Mouse (Mus musculus) brain, embryonic 14.5 days (tissue): ENCODE data around the gene Fndc3a.

ENCODE experiments used
- CTCF ChIP-seq: fragments of 200-500 bp; IDR thresholded peaks from 2 replicates; pipeline ENCODE4 v1.5.1; 2012; ENCODE audit warnings: inconsistent platforms, mild to moderate bottlenecking, moderate library complexity, borderline replicate concordance; ENCODE audit not compliant: insufficient read depth, insufficient read length; ENCODE audit errors: extremely low read depth
- POLR2A ChIP-seq: fragments of 200-500 bp; IDR thresholded peaks from 2 replicates; pipeline ENCODE4 v1.6.1; 2012; ENCODE audit warnings: mild to moderate bottlenecking, inconsistent platforms, borderline replicate concordance; ENCODE audit not compliant: poor library complexity, insufficient read depth, insufficient read length, severe bottlenecking; ENCODE audit errors: extremely low read depth

DNA sequence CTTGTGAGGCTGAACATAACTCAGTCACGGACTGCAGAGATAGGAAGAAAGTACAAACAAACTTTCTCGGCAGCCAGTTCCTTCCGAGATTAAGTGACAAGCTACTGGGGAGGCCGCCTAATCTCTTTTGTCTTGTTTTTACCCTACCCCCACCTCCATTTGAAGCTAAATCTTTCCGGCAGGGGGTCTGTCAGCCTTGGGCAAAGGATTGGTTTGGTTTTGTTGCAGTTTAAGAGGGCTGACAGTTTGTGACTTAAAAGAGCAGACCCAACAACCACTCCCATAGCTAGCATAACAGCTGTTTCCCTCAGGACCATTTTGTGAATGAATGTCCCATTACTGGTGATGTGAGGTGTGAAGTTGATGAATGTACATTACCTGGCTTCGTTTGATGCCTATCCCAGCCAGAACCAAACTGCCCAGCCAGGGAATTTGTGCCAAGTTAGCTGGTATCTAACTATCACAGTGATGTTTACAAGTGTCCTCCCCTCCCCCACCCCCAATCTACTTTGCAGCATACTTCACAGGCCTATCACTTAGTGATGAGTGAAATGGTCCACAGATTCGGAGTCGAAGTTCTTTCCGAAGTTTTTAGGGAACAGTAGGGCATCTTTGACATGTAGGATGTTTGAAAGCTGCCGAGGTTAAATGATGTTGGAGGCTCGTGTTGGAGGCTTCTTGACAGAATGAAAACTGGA, 202.9 kb downstream of the Fndc3a start:
- TF ChIP-seq POLR2A (no peak), CTCF (no peak)
